ENCODE assay signal across 24 mouse cellular contexts in genomic region chr2:19520617-19521016, GRCm38 (mm10). TPM values are rescaled to one million over a fixed set of nuclear protein-coding genes. Genes with fewer than 3 reads are reported as not detected.
"Had no signal": no experiment of that assay in that cellular context is flagged by ENCODE, and none has a peak within 500 bp of the region (broad histone marks: within the 10 kb centered on the region; RNA-seq: fewer than 3 reads in every experiment).

No protein-coding gene starts in this region.

- H3K27me3 ChIP-seq: neural tube, embryonic 12.5 days had no signal

- H3K4me1 ChIP-seq: liver, embryonic 15.5 days; lung, embryonic 15.5 days; neural tube, embryonic 12.5 days; stomach, embryonic 15.5 days had no signal

- H3K4me3 ChIP-seq: liver, embryonic 15.5 days; lung, embryonic 15.5 days; megakaryocyte, embryonic 14.5 days; midbrain, embryonic 12.5 days; neural tube, embryonic 12.5 days; stomach, embryonic 15.5 days had no signal

- H3K27ac ChIP-seq: liver, embryonic 15.5 days; lung, embryonic 15.5 days; macrophage; midbrain, embryonic 12.5 days; neural tube, embryonic 12.5 days; stomach, embryonic 15.5 days; stomach, postnatal 0 days had no signal

- DNase-seq: liver, postnatal 0 days; lung, adult 2 months; lung, postnatal 14 days; lung, postnatal 36 days; right cerebral cortex, postnatal 14 days; thymus, adult 2 months; thymus, postnatal 25 days; thymus, postnatal 4 days had no signal

- H3K9ac ChIP-seq: liver, embryonic 15.5 days; liver, postnatal 0 days; lung, embryonic 15.5 days; midbrain, embryonic 12.5 days; neural tube, embryonic 12.5 days; stomach, embryonic 15.5 days had no signal

- H3K36me3 ChIP-seq: liver, embryonic 15.5 days; lung, embryonic 15.5 days; midbrain, embryonic 12.5 days; neural tube, embryonic 12.5 days; stomach, embryonic 15.5 days had no signal

- H3K9me3 ChIP-seq: liver, embryonic 15.5 days; lung, embryonic 15.5 days; megakaryocyte, embryonic 14.5 days; midbrain, embryonic 12.5 days; neural tube, embryonic 12.5 days; stomach, embryonic 15.5 days had no signal

- H3K4me2 ChIP-seq: liver, embryonic 15.5 days; lung, embryonic 15.5 days; midbrain, embryonic 12.5 days; neural tube, embryonic 12.5 days; stomach, embryonic 15.5 days had no signal

- ATAC-seq: liver, postnatal 0 days; lung, postnatal 0 days had no signal

RNA-seq across cellular contexts. Expression of gene 4921504E06Rik, which starts 33.1 kb away (rescaled TPM):
- total RNA-seq: megakaryocyte progenitor cell, adult 5-6 weeks; monocyte, adult 5-6 weeks; neutrophil, adult 5-6 weeks had no signal
- polyA plus RNA-seq: liver, embryonic 15.5 days; liver, postnatal 0 days; lung, adult 2 months; lung, embryonic 15.5 days; macrophage; midbrain, embryonic 12.5 days; midbrain, embryonic 16.5 days; neural tube, embryonic 12.5 days; neural tube, embryonic 14.5 days; spleen, adult 2 months; stomach, embryonic 15.5 days; stomach, postnatal 0 days; thymus, adult 2 months; urinary bladder, adult 2 months had no signal
